In the genomic region with DNA sequence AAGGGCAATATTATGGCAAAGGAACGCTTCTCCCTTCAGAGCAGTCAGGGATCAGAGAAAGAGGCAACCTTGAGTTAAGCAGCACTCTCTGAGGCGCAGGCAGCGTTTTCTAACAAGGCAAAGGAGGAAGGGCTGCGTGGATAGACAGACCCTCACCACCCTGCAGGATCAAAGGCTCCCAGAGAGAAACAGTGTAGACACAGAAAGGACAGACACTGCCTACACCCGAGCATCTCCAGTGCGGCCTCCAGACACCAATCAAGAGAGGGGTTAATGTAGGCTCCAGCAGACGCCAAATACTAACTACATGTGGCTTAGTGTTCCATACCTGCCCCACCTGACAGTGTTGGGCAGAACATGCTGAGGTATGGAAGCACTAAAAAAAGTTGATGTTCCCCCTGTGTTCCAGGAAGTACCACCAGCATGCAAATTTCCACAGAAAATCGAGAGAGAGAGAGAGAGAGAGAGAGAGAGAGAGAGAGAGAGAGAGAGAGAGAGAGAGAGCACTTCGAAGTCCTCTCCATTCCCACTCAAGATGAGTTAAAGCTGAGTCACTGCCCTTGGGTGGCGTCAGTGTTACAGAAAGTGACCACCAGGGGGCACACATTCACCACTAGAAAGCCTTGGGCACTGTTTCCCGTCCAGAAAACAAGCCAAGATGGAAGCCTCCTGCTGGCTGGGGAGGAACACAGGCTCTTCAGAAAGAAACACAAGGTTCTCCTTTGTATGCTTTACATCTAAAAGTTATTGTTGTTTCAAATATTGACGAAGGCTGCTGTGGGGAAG, we compare ENCODE assay signal across 8 mouse cellular contexts. TPM values are rescaled to one million over a fixed set of nuclear protein-coding genes. Genes with fewer than 3 reads are reported as not detected.
DNase-seq lines count a peak whose midpoint lies in the region; ATAC-seq lines count a peak whose summit lies in the region.

No protein-coding gene starts in this region.

- H3K27ac ChIP-seq in intestine, embryonic 15.5 days: no peak overlapping the region
- no peak overlapping the region for H3K27ac ChIP-seq in stomach, embryonic 16.5 days (ENCODE audit: low read length)

- H3K4me2 ChIP-seq in intestine, embryonic 15.5 days (replicated peaks): no peak overlapping the region
- H3K4me2 ChIP-seq in stomach, embryonic 16.5 days (ENCODE audit: low read depth, low read length): no peak overlapping the region

- WGBS in intestine, embryonic 15.5 days: 27% methylated on average over 12 of the region's 12 CpGs
- WGBS in stomach, embryonic 16.5 days: 25% methylated on average over 12 of the region's 12 CpGs

- DNase-seq in ovary, adult 18-20 months (ENCODE audit: low spot score): peak; percentile 59
- no peak for DNase-seq in ovary, postnatal 10 days (ENCODE audit: low spot score)
- DNase-seq in cerebellum, adult 11 months: peak; percentile 65
- peak; percentile 81 for DNase-seq in left cerebral cortex, postnatal 25 days (ENCODE audit: low spot score in 2 of 2)
- peak; percentile 42 to 77 for DNase-seq in monocyte, adult 2 months (ENCODE audit: low read depth in 1 of 2, low spot score in 2 of 2)

- ATAC-seq in frontal cortex, adult (ENCODE audit: low TSS enrichment): peak; percentile 95
- ATAC-seq in intestine, embryonic 15.5 days: peak; percentile 85
- peak; percentile 82 for ATAC-seq in stomach, embryonic 16.5 days (ENCODE audit: insufficient read depth, low FRiP score)

- H3K27me3 ChIP-seq in intestine, embryonic 15.5 days (replicated peaks): 0 out of 2 replicates have a peak, but pooled peaks cover 3% of the 10 kb centered on the region
- H3K27me3 ChIP-seq in stomach, embryonic 16.5 days (ENCODE audit: control insufficient read depth, insufficient read depth, low read length): no peaks in the 10 kb centered on the region; the same call in none of the 2 replicates

- peaks cover 3% of the 10 kb centered on the region; the same call in 1 of the 2 replicates for H3K4me1 ChIP-seq in intestine, embryonic 15.5 days (replicated peaks)
- H3K4me1 ChIP-seq in stomach, embryonic 16.5 days (ENCODE audit: control insufficient read depth, insufficient read depth, low read length): no peaks in the 10 kb centered on the region

- H3K36me3 ChIP-seq in intestine, embryonic 15.5 days: no peaks in the 10 kb centered on the region
- no peaks in the 10 kb centered on the region for H3K36me3 ChIP-seq in stomach, embryonic 16.5 days (ENCODE audit: control insufficient read depth, insufficient read depth, low read length)

- no peak overlapping the region for H3K9ac ChIP-seq in intestine, embryonic 15.5 days
- H3K9ac ChIP-seq in stomach, embryonic 16.5 days (ENCODE audit: low read length): no peak overlapping the region

- no peaks in the 10 kb centered on the region for H3K9me3 ChIP-seq in intestine, embryonic 15.5 days
- H3K9me3 ChIP-seq in stomach, embryonic 16.5 days (replicated peaks; ENCODE audit: control insufficient read depth, low read length): no peaks in the 10 kb centered on the region

- intact Hi-C loops in left cerebral cortex, postnatal 25 days (cut with DNase I): loop anchor here (2.0 to 5.0 kb wide), 2 partner anchors 24 to 37 kb away; no protein-coding TSS in a partner anchor

- H3K4me3 ChIP-seq in intestine, embryonic 15.5 days (replicated peaks): no peak overlapping the region
- no peak overlapping the region for H3K4me3 ChIP-seq in stomach, embryonic 16.5 days (replicated peaks; ENCODE audit: low read length)

RNA-seq across cellular contexts. Expression of a gene that starts 18.5 kb away (rescaled TPM):
- polyA plus RNA-seq in intestine, embryonic 15.5 days (2015; fragmentation: Nextera tagmentation; extraction: Ambion mirVana): 80.9 and 88.1 TPM in 2 replicates
- total RNA-seq in left cerebral cortex, postnatal 25 days (2021): not detected
- 7.2 and 11.1 TPM in 2 replicates for polyA plus RNA-seq in stomach, embryonic 16.5 days (2015; fragmentation: Nextera tagmentation; extraction: Ambion mirVana)

RNA-seq across cellular contexts. Expression of a gene that starts 44.0 kb away (rescaled TPM):
- polyA plus RNA-seq in intestine, embryonic 15.5 days (2015; fragmentation: Nextera tagmentation; extraction: Ambion mirVana): 19.1 and 19.9 TPM in 2 replicates
- total RNA-seq in left cerebral cortex, postnatal 25 days (2021): 10 to 100 TPM; 35.8 to 36.6 TPM
- 11.2 and 13.1 TPM in 2 replicates for polyA plus RNA-seq in stomach, embryonic 16.5 days (2015; fragmentation: Nextera tagmentation; extraction: Ambion mirVana)

RNA-seq across cellular contexts. Expression of a gene that starts 58.8 kb away (rescaled TPM):
- polyA plus RNA-seq in intestine, embryonic 15.5 days (2015; fragmentation: Nextera tagmentation; extraction: Ambion mirVana): 21.1 and 24.4 TPM in 2 replicates
- total RNA-seq in left cerebral cortex, postnatal 25 days (2021): 10 to 100 TPM; 20.3 to 24.0 TPM
- polyA plus RNA-seq in stomach, embryonic 16.5 days (2015; fragmentation: Nextera tagmentation; extraction: Ambion mirVana): 14.6 and 15.3 TPM in 2 replicates
